Mouse (Mus musculus): ENCODE measurements around the gene Zbtb45. TPM values are rescaled to one million over a fixed set of nuclear protein-coding genes. Genes with fewer than 3 reads are reported as not detected.
A peak's percentile ranks its signal among the peaks of the same experiment; 100 is the strongest.

Zbtb45 gene
- total and polyA plus RNA-seq, 3 experiments = 16.8 to 36.3 TPM; not detected in 1

- TF ChIP-seq MYB (IDR thresholded peaks at IDR 0.05; ENCODE audit: low read depth, low read length) (no peak), NRF1 (IDR thresholded peaks at IDR 0.05; ENCODE audit: insufficient read depth, low read depth, low read length, poor library complexity, severe bottlenecking) (no peak), POLR2A (IDR thresholded peaks at IDR 0.05; ENCODE audit: control insufficient read depth in 1 of 2, insufficient read depth in 1 of 2, low read depth in 1 of 2, low read length in 2 of 2, poor library complexity in 1 of 2) (no peak), CHD2 (IDR thresholded peaks at IDR 0.05; ENCODE audit: low read length) (no peak), BHLHE40 (IDR thresholded peaks at IDR 0.05; ENCODE audit: borderline replicate concordance, low read depth, low read length) (no peak), ETS1 (IDR thresholded peaks at IDR 0.05; ENCODE audit: low read depth, low read length) (no peak), SIN3A (IDR thresholded peaks at IDR 0.05; ENCODE audit: low read length) (no peak), CTCF (IDR thresholded peaks at IDR 0.05 in 2 of 3, conservative IDR thresholded peaks at IDR 0.05 in 1 of 3; ENCODE audit: control insufficient read depth in 1 of 3, insufficient read depth in 1 of 3, low read depth in 2 of 3, low read length in 3 of 3, poor library complexity in 1 of 3, severe bottlenecking in 1 of 3) (no peak), TCF12 (IDR thresholded peaks at IDR 0.05; ENCODE audit: low read depth, low read length) (no peak), POLR2AphosphoS2 (IDR thresholded peaks at IDR 0.05; ENCODE audit: low read length) (no peak)
- Histone ChIP-seq H3K27ac (ENCODE audit: control insufficient read depth, low read depth, low read length) (no peak overlapping the region), H3K27me3 (ENCODE audit: control insufficient read depth in 1 of 2, insufficient read depth in 2 of 2, low read length in 2 of 2) (no peaks in the 10 kb centered on the region), H3K9me3 (replicated peaks; ENCODE audit: insufficient read depth, low read length) (no peaks in the 10 kb centered on the region), H3K36me3 (ENCODE audit: control insufficient read depth in 1 of 2, insufficient read depth in 2 of 2, low read length in 2 of 2) (peaks cover 0 to 12% of the 10 kb centered on the region in 2 experiments; a peak in 2 of 4 replicates), H3K79me2 (ENCODE audit: control insufficient read depth, insufficient read depth, low read length, poor library complexity) (no peaks in the 10 kb centered on the region; the same call in 1 of the 2 replicates), H3K9ac (ENCODE audit: control insufficient read depth, low read depth, low read length, poor library complexity, severe bottlenecking) (no peak overlapping the region), H3K4me1 (ENCODE audit: control insufficient read depth in 1 of 2, insufficient read depth in 2 of 2, low read length in 2 of 2) (peaks cover 0 to 8% of the 10 kb centered on the region in 2 experiments), H3K4me3 (ENCODE audit: control insufficient read depth in 1 of 2, insufficient read depth in 1 of 2, low read depth in 2 of 2, low read length in 2 of 2) (no peak overlapping the region)
- DNase-seq (ENCODE audit: low read depth, low spot score) = no peak
Observed at GRCm38 (mm10) chr7:12958948-12959347, 50.9 kb downstream of the Zbtb45 start.

DNA sequence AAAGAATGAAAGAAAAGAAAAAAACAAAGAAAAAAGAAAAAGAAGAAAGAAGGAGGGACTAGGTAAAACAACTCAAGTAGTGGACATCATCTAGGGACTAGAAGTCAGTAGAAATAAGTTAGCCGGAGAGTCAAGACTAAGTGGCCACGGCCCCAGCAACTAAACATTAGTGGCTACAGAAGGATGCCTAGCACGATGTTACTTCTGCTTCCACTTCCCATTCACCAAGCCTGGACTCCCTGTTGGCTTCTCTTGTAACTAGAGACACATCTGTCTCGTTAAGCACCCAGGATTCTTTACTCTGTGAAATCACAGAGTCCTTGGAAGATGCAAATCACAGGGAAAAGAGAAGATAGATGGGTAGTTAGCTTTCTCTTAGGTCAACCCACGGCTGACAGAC, 52.3 kb downstream of the Zbtb45 start:
- peak; percentile 78 for DNase-seq (ENCODE audit: low read depth, low spot score)
- Histone ChIP-seq H3K4me1 (ENCODE audit: control insufficient read depth in 1 of 2, insufficient read depth in 2 of 2, low read length in 2 of 2) (peaks cover 0 to 5% of the 10 kb centered on the region in 2 experiments), H3K36me3 (ENCODE audit: control insufficient read depth in 1 of 2, insufficient read depth in 2 of 2, low read length in 2 of 2) (peaks cover 0 to 11% of the 10 kb centered on the region in 2 experiments; a peak in 2 of 4 replicates), H3K9ac (ENCODE audit: control insufficient read depth, low read depth, low read length, poor library complexity, severe bottlenecking) (peak overlapping the region; percentile 62), H3K79me2 (ENCODE audit: control insufficient read depth, insufficient read depth, low read length, poor library complexity) (no peaks in the 10 kb centered on the region; the same call in 1 of the 2 replicates), H3K27ac (ENCODE audit: control insufficient read depth, low read depth, low read length) (no peak overlapping the region), H3K27me3 (ENCODE audit: control insufficient read depth in 1 of 2, insufficient read depth in 2 of 2, low read length in 2 of 2) (no peaks in the 10 kb centered on the region), H3K4me3 (ENCODE audit: control insufficient read depth in 1 of 2, insufficient read depth in 1 of 2, low read depth in 2 of 2, low read length in 2 of 2) (peak overlapping the region; percentile 31 to 60), H3K9me3 (replicated peaks; ENCODE audit: insufficient read depth, low read length) (no peaks in the 10 kb centered on the region)
- TF ChIP-seq MXI1 (IDR thresholded peaks at IDR 0.05; ENCODE audit: low read depth, low read length) = peak; percentile 33; the same call in 1 of the 2 replicates
- no peak for TF ChIP-seq EP300 (IDR thresholded peaks at IDR 0.05; ENCODE audit: low read depth in 1 of 2, low read length in 2 of 2)

- Histone ChIP-seq H3K36me3 (ENCODE audit: control insufficient read depth in 1 of 2, insufficient read depth in 2 of 2, low read length in 2 of 2) (peaks cover 0 to 9% of the 10 kb centered on the region in 2 experiments; a peak in 2 of 4 replicates), H3K4me3 (ENCODE audit: control insufficient read depth in 1 of 2, insufficient read depth in 1 of 2, low read depth in 2 of 2, low read length in 2 of 2) (no peak overlapping the region; a peak in 1 of 4 replicates), H3K27ac (ENCODE audit: control insufficient read depth, low read depth, low read length) (peak overlapping the region; percentile 42; the same call in 1 of the 2 replicates), H3K4me1 (ENCODE audit: control insufficient read depth in 1 of 2, insufficient read depth in 2 of 2, low read length in 2 of 2) (peaks cover 0 to 10% of the 10 kb centered on the region in 2 experiments; a peak in 3 of 4 replicates), H3K79me2 (ENCODE audit: control insufficient read depth, insufficient read depth, low read length, poor library complexity) (no peaks in the 10 kb centered on the region; the same call in 1 of the 2 replicates), H3K9me3 (replicated peaks; ENCODE audit: insufficient read depth, low read length) (no peaks in the 10 kb centered on the region), H3K27me3 (ENCODE audit: control insufficient read depth in 1 of 2, insufficient read depth in 2 of 2, low read length in 2 of 2) (no peaks in the 10 kb centered on the region), H3K9ac (ENCODE audit: control insufficient read depth, low read depth, low read length, poor library complexity, severe bottlenecking) (peak overlapping the region; percentile 36)
- peak; percentile 77 for DNase-seq (ENCODE audit: low read depth, low spot score)
- TF ChIP-seq ZC3H11A (IDR thresholded peaks at IDR 0.05; ENCODE audit: low read depth, low read length) (peak; percentile 37), SIN3A (IDR thresholded peaks at IDR 0.05; ENCODE audit: low read length) (0 out of 2 replicates have a peak, but pooled peaks have one; percentile 33), MYC (IDR thresholded peaks at IDR 0.05; ENCODE audit: low read depth, low read length) (peak; percentile 91), ZMIZ1 (IDR thresholded peaks at IDR 0.05; ENCODE audit: low read depth, low read length) (no peak), MAFK (IDR thresholded peaks at IDR 0.05; ENCODE audit: borderline replicate concordance, low read depth, low read length) (peak; percentile 64; the same call in 1 of the 2 replicates), UBTF (IDR thresholded peaks at IDR 0.05; ENCODE audit: borderline replicate concordance, insufficient read depth, low read depth, low read length) (no peak), MAX (IDR thresholded peaks at IDR 0.05; ENCODE audit: low read length) (peak; percentile 74), MAZ (IDR thresholded peaks at IDR 0.05; ENCODE audit: low read depth, low read length) (no peak), CHD1 (IDR thresholded peaks at IDR 0.05; ENCODE audit: low read depth, low read length) (no peak), MEF2A (IDR thresholded peaks at IDR 0.05; ENCODE audit: extremely low read depth, insufficient replicate concordance, low read depth, low read length, poor library complexity, severe bottlenecking) (no peak), GABPA (IDR thresholded peaks at IDR 0.05; ENCODE audit: low read depth, low read length) (no peak), SMC3 (IDR thresholded peaks at IDR 0.05; ENCODE audit: low read depth, low read length) (peak; percentile 54), RCOR1 (IDR thresholded peaks at IDR 0.05; ENCODE audit: low read depth, low read length) (no peak), NRF1 (IDR thresholded peaks at IDR 0.05; ENCODE audit: insufficient read depth, low read depth, low read length, poor library complexity, severe bottlenecking) (no peak), RAD21 (IDR thresholded peaks at IDR 0.05; ENCODE audit: low read depth, low read length) (peak; percentile 50)
Observed at GRCm38 (mm10) chr7:12954896-12955295, 54.9 kb downstream of the Zbtb45 start.
